Mouse (Mus musculus) liver, embryonic 11.5 days (tissue): Measurements from ENCODE around the gene Gga1. TPM values are rescaled to one million over a fixed set of nuclear protein-coding genes. Genes with fewer than 3 reads are reported as not detected.

ENCODE experiments used
- ATAC-seq: fragments of 200-750 bp; cut with Nextera tagmentation; replicated peaks from 2 replicates; pipeline ENCODE4 v1.8.0; 2017; ENCODE audit warnings: moderate number of reproducible peaks, mild to moderate bottlenecking, moderate TSS enrichment, moderate library complexity; ENCODE audit not compliant: low FRiP score
- DNase-seq: peaks from one replicate; pipeline ENCODE4 v3.0.0-alpha.2; 2017; ENCODE audit warnings: low spot score
- H3K27ac ChIP-seq: fragments of 300-500 bp; sonication (generic); 2 replicates; pipeline ENCODE4 v1.5.1; 2014; ENCODE audit warnings: mild to moderate bottlenecking, low read depth, low read length, control low read depth
- H3K27me3 ChIP-seq: fragments of 300-500 bp; sonication (generic); replicated peaks from 2 replicates; pipeline ENCODE4 v1.6.1; 2014; ENCODE audit warnings: low read length, mixed read lengths; ENCODE audit not compliant: control insufficient read depth, insufficient read depth
- H3K36me3 ChIP-seq: fragments of 300-500 bp; sonication (generic); 2 replicates; pipeline ENCODE4 v1.6.1; 2014; ENCODE audit warnings: mild to moderate bottlenecking, low read length, moderate library complexity, mixed read lengths; ENCODE audit not compliant: control insufficient read depth, insufficient read depth
- H3K4me1 ChIP-seq: fragments of 300-500 bp; sonication (generic); replicated peaks from 2 replicates; pipeline ENCODE4 v1.6.1; 2014; ENCODE audit warnings: low read length, mixed read lengths; ENCODE audit not compliant: control insufficient read depth, insufficient read depth
- H3K4me2 ChIP-seq: fragments of 300-500 bp; sonication (generic); 2 replicates; pipeline ENCODE4 v1.6.1; 2014; ENCODE audit warnings: mild to moderate bottlenecking, control low read depth, moderate library complexity
- H3K4me3 ChIP-seq: fragments of 300-500 bp; sonication (generic); 2 replicates; pipeline ENCODE4 v1.5.1; 2014; ENCODE audit warnings: low read depth, low read length, control low read depth
- H3K9ac ChIP-seq: fragments of 300-500 bp; sonication (generic); 2 replicates; pipeline ENCODE4 v1.6.1; 2014; ENCODE audit warnings: low read depth, low read length, control low read depth
- H3K9me3 ChIP-seq: fragments of 300-500 bp; sonication (generic); 2 replicates; pipeline ENCODE4 v1.6.1; 2016; ENCODE audit warnings: low read length, inconsistent platforms, mixed read lengths; ENCODE audit not compliant: control insufficient read depth
- WGBS: fragments of 180-500 bp; shearing (Covaris S2); extraction: QIAGEN DNeasy Blood & Tissue Kit; methylation state at CpG from one replicate; pipeline ENCODE4 v1.1.7; 2014; 5-methylcytosine and 5-hydroxymethylcytosine counted together
- polyA plus RNA-seq: library from polyadenylated mRNA; unstranded; fragments of >200 nt; fragmentation: Nextera tagmentation; extraction: Ambion mirVana; gene quantifications from 2 replicates; pipeline ENCODE4 v1.2.1, GENCODE M21; 2014

Gga1 gene
- polyA plus RNA-seq, result 40.8 and 43.0 TPM in 2 replicates

- H3K9ac ChIP-seq, result peak within 1 kb of the TSS; percentile 90
- H3K36me3 ChIP-seq, result peaks cover 12% of the 10 kb centered on the region; the same call in 1 of the 2 replicates
- DNase-seq, result peak; percentile 94
- H3K4me3 ChIP-seq, result peak within 1 kb of the TSS; percentile 67
- peak within 1 kb of the TSS; percentile 97 for H3K4me2 ChIP-seq
- peaks cover 21% of the 10 kb centered on the region for H3K4me1 ChIP-seq
- H3K27ac ChIP-seq, result peak within 1 kb of the TSS; percentile 95
- ATAC-seq, result peak; percentile 91
- H3K9me3 ChIP-seq, result no peaks in the 10 kb centered on the region
- under 1% methylated on average over 83 of the region's 95 CpGs for WGBS
- no peaks in the 10 kb centered on the region for H3K27me3 ChIP-seq
Measured at GRCm38 (mm10) chr15:78876991-78877809, at the start of gene Gga1. TSS of gene Gga1 (plus strand) at chr15:78877190.

GRCm38 (mm10) chr15:78828315-78828714 lies 48.7 kb upstream of the Gga1 start:
- no peak for DNase-seq

GRCm38 (mm10) chr15:78829636-78830035 lies 47.4 kb upstream of the Gga1 start:
- H3K4me2 ChIP-seq, result no peak overlapping the region
- WGBS, result 84% methylated on average over 1 of the region's 1 CpGs
- no peaks in the 10 kb centered on the region for H3K27me3 ChIP-seq
- H3K27ac ChIP-seq, result no peak overlapping the region
- H3K36me3 ChIP-seq, result no peaks in the 10 kb centered on the region
- peaks cover 28% of the 10 kb centered on the region for H3K4me1 ChIP-seq
- no peak for ATAC-seq
- H3K4me3 ChIP-seq, result no peak overlapping the region
- no peak for DNase-seq
- no peak overlapping the region for H3K9ac ChIP-seq
- no peaks in the 10 kb centered on the region for H3K9me3 ChIP-seq

More at GRCm38 (mm10) chr15:78828315-78828714, 48.7 kb upstream of the Gga1 start:
- Histone ChIP-seq H3K9me3 (no peaks in the 10 kb centered on the region), H3K27ac (no peak overlapping the region), H3K4me1 (peaks cover 15% of the 10 kb centered on the region), H3K4me3 (no peak overlapping the region), H3K9ac (no peak overlapping the region), H3K4me2 (no peak overlapping the region), H3K36me3 (no peaks in the 10 kb centered on the region), H3K27me3 (no peaks in the 10 kb centered on the region)
- 40% methylated on average over 5 of the region's 5 CpGs for WGBS
- no peak for ATAC-seq

GRCm38 (mm10) chr15:78830742-78831719 lies 46.0 kb upstream of the Gga1 start:
- no peak overlapping the region for H3K4me2 ChIP-seq
- H3K9ac ChIP-seq, result no peak overlapping the region
- H3K27ac ChIP-seq, result peak overlapping the region; percentile 85; the same call in 1 of the 2 replicates
- no peaks in the 10 kb centered on the region for H3K9me3 ChIP-seq
- H3K4me3 ChIP-seq, result no peak overlapping the region
- H3K27me3 ChIP-seq, result no peaks in the 10 kb centered on the region
- ATAC-seq, result no peak
- peaks cover 42% of the 10 kb centered on the region for H3K4me1 ChIP-seq
- DNase-seq, result no peak
- H3K36me3 ChIP-seq, result no peaks in the 10 kb centered on the region
- 63% methylated on average over 10 of the region's 10 CpGs for whole genome bisulfite sequencing

- 41% methylated on average over 19 of the region's 19 CpGs for WGBS
Measured at GRCm38 (mm10) chr15:78831720-78832657, 45.0 kb upstream of the Gga1 start.

GRCm38 (mm10) chr15:78832701-78833123 lies 44.3 kb upstream of the Gga1 start:
- H3K4me2 ChIP-seq, result peak overlapping the region; percentile 43; the same call in 1 of the 2 replicates
- peak; percentile 4; the same call in 1 of the 2 replicates for ATAC-seq
- 37% methylated on average over 14 of the region's 14 CpGs for WGBS
- H3K9me3 ChIP-seq, result no peaks in the 10 kb centered on the region
- H3K4me3 ChIP-seq, result no peak overlapping the region
- H3K27ac ChIP-seq, result peak overlapping the region; percentile 85
- H3K9ac ChIP-seq, result peak overlapping the region; percentile 34; the same call in 1 of the 2 replicates
- H3K4me1 ChIP-seq, result peaks cover 46% of the 10 kb centered on the region
- DNase-seq, result no peak
- no peaks in the 10 kb centered on the region for H3K36me3 ChIP-seq
- H3K27me3 ChIP-seq, result no peaks in the 10 kb centered on the region

More at GRCm38 (mm10) chr15:78831720-78832657, 45.0 kb upstream of the Gga1 start:
- ATAC-seq (peak; percentile 55), DNase-seq (no peak)
- peaks cover 46% of the 10 kb centered on the region for H3K4me1 ChIP-seq
- H3K9ac ChIP-seq, result peak overlapping the region; percentile 30; the same call in 1 of the 2 replicates
- H3K9me3 ChIP-seq, result no peaks in the 10 kb centered on the region
- no peaks in the 10 kb centered on the region for H3K27me3 ChIP-seq
- peak overlapping the region; percentile 85 for H3K27ac ChIP-seq
- no peak overlapping the region for H3K4me3 ChIP-seq
- peak overlapping the region; percentile 43 for H3K4me2 ChIP-seq
- no peaks in the 10 kb centered on the region for H3K36me3 ChIP-seq

GRCm38 (mm10) chr15:78833582-78833981 lies 43.4 kb upstream of the Gga1 start:
- H3K4me2 ChIP-seq, result no peak overlapping the region
- no peaks in the 10 kb centered on the region for H3K36me3 ChIP-seq
- H3K9ac ChIP-seq, result no peak overlapping the region
- 79% methylated on average over 3 of the region's 3 CpGs for WGBS
- DNase-seq (no peak), ATAC-seq (no peak)
- no peak overlapping the region for H3K4me3 ChIP-seq
- H3K9me3 ChIP-seq, result no peaks in the 10 kb centered on the region
- no peaks in the 10 kb centered on the region for H3K27me3 ChIP-seq
- H3K27ac ChIP-seq, result peak overlapping the region; percentile 85
- H3K4me1 ChIP-seq, result peaks cover 46% of the 10 kb centered on the region
